Mouse (Mus musculus) olfactory bulb, adult 2 months (tissue): ENCODE data around the gene Nrxn3. TPM values are rescaled to one million over a fixed set of nuclear protein-coding genes. Genes with fewer than 3 reads are reported as not detected.

Source experiments
- H3K27ac ChIP-seq: fragments of 200-500 bp; 2 replicates; pipeline ENCODE4 v1.5.1; 2012; ENCODE audit warnings: low read depth, low read length; ENCODE audit not compliant: insufficient read depth
- H3K4me1 ChIP-seq: fragments of 200-500 bp; 2 replicates; pipeline ENCODE4 v1.6.1; 2012; ENCODE audit warnings: low read length; ENCODE audit not compliant: control insufficient read depth, insufficient read depth
- H3K4me3 ChIP-seq: fragments of 200-500 bp; 2 replicates; pipeline ENCODE4 v1.5.1; 2012; ENCODE audit warnings: mild to moderate bottlenecking, low read depth, low read length, moderate library complexity; ENCODE audit not compliant: insufficient read depth
- CTCF ChIP-seq: fragments of 200-500 bp; IDR thresholded peaks from 2 replicates; pipeline ENCODE4 v1.5.1; 2012; ENCODE audit warnings: low read depth, mild to moderate bottlenecking, low read length, moderate library complexity; ENCODE audit not compliant: insufficient read depth
- POLR2A ChIP-seq: fragments of 200-500 bp; IDR thresholded peaks from 2 replicates; pipeline ENCODE4 v1.6.1; 2012; ENCODE audit warnings: mild to moderate bottlenecking, low read depth, low read length, moderate library complexity; ENCODE audit not compliant: insufficient read depth
- WGBS: fragments of 180-500 bp; shearing (Covaris S2); methylation state at CpG from one replicate; pipeline ENCODE4 v1.1.7; 2018; 5-methylcytosine and 5-hydroxymethylcytosine counted together
- polyA plus RNA-seq: library from polyadenylated mRNA; stranded (reverse); fragments of >200 nt; gene quantifications from 2 replicates; pipeline ENCODE4 v1.2.4, GENCODE M21; 2012; ENCODE audit warnings: low replicate concordance; ENCODE audit not compliant: missing spikeins, insufficient read depth, insufficient read length

The Nrxn3 gene
- polyA plus RNA-seq, result 756 TPM in 1 of 2 replicates, not detected in the other

DNA sequence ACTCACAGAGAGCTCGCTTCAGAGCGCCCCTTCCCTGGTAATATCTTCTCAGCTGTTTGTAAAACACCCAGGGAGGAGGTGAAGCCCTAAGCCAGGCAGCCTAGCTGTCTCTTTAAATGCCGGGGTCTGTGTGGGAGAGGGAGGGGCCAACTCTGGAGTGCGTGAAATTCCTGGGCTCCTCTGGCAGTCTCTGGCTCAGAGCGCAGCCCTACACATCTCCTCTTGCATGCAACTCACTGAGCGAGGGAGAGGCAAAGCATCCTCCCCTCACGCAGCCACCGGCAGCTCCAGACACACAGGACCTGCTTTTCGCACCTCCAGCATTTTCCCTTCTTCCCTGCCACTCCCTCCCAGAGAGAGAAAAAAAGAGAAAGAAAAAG lies at the start of gene Nrxn3:
Gene Nrxn3 (plus strand): TSS at position 186 of the 380 bp plus-strand sequence.
- TF ChIP-seq POLR2A (peak; percentile 93), CTCF (no peak)
- peak within 1 kb of the TSS; percentile 60 for H3K27ac ChIP-seq
- H3K4me1 ChIP-seq, result peaks cover 3% of the 10 kb centered on the region; the same call in 1 of the 2 replicates
- peak within 1 kb of the TSS; percentile 58 for H3K4me3 ChIP-seq
- WGBS, result under 1% methylated on average over 9 of the region's 9 CpGs

DNA sequence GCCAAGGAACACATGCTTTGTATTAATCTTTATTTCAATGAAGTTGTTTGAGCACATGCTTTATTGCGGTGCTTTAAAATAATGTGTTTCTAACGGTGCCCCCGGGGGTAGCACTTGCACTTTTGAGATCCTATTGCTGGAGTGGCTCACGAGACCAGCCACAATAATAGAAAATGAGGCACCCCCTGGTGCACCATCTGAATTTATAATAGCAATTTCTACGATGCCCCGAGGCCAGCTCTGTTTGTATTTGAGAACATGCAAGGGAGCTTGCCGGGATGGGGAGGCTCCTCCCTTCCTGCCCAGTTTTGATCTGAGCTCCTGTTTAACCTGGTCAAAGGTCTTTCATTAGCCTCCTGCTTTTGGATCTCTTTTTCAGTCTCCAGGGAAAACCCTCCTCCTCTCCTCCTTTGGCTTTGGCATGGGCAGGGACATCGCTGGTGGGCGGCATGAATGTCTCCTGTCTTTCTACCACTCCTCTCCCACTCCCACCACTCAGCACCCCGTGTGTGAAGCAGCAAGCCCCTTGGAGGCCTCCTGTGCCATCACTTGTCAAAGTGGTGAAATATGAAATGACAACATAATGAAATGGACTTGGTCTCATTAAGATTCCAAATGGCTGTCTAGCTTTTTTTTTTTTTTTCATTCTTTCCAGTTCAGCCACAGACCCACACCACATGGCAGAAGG lies 18.4 kb upstream of the Nrxn3 start:
- 57% methylated on average over 10 of the region's 10 CpGs for WGBS
- TF ChIP-seq CTCF (no peak), POLR2A (no peak)
- Histone ChIP-seq H3K4me3 (no peak overlapping the region), H3K4me1 (peaks cover 3% of the 10 kb centered on the region), H3K27ac (no peak overlapping the region)

DNA sequence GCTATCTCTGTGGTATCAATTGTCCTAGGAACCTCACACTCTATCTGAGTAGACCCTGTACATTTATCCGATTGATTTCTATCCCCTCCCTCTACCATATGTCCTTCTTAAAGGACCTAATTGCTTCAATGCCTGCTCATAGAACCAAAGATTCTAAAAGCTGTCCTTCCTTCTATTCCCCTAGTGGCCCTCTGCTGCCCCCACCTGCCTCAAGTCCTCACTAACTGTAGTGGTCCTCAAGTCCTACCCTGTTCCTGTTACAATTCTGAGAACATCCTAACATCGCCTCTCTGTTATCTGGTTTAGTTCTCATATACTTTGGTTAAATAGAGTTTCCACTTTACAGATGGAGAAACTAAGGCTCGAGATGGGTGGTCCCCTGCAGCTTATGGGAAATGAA lies 16.7 kb upstream of the Nrxn3 start:
- TF ChIP-seq CTCF (no peak), POLR2A (no peak)
- Histone ChIP-seq H3K27ac (no peak overlapping the region), H3K4me1 (peaks cover 4% of the 10 kb centered on the region), H3K4me3 (no peak overlapping the region)
- WGBS, result 76% methylated on average over 3 of the region's 3 CpGs

GRCm38 (mm10) chr12:88707786-88708185 lies 14.9 kb upstream of the Nrxn3 start:
- H3K4me1 ChIP-seq, result peaks cover 4% of the 10 kb centered on the region
- WGBS, result 65% methylated on average over 3 of the region's 3 CpGs
- H3K4me3 ChIP-seq, result no peak overlapping the region
- peak overlapping the region; percentile 51; the same call in 1 of the 2 replicates for H3K27ac ChIP-seq
- TF ChIP-seq CTCF (no peak), POLR2A (no peak)

GRCm38 (mm10) chr12:88709223-88709622 lies 13.5 kb upstream of the Nrxn3 start:
- TF ChIP-seq CTCF (peak; percentile 36; the same call in 1 of the 2 replicates), POLR2A (no peak)
- H3K4me3 ChIP-seq, result no peak overlapping the region
- H3K27ac ChIP-seq, result no peak overlapping the region
- 13% methylated on average over 11 of the region's 11 CpGs for WGBS
- H3K4me1 ChIP-seq, result peaks cover 6% of the 10 kb centered on the region

- TF ChIP-seq CTCF (no peak), POLR2A (no peak)
- Histone ChIP-seq H3K4me3 (no peak overlapping the region), H3K27ac (no peak overlapping the region), H3K4me1 (peaks cover 6% of the 10 kb centered on the region; the same call in 1 of the 2 replicates)
- WGBS, result 66% methylated on average over 4 of the region's 4 CpGs
These were observed 9.2 kb upstream of the Nrxn3 start for GRCm38 (mm10) chr12:88713456-88713855.

GRCm38 (mm10) chr12:88722031-88722690 lies 515 bp upstream of the Nrxn3 start:
- no peak for TF ChIP-seq CTCF
- TF ChIP-seq POLR2A, result no peak
- Histone ChIP-seq H3K4me1 (no peaks in the 10 kb centered on the region), H3K27ac (no peak overlapping the region), H3K4me3 (peak overlapping the region; percentile 58; the same call in 1 of the 2 replicates)
- 25% methylated on average over 3 of the region's 3 CpGs for WGBS

DNA sequence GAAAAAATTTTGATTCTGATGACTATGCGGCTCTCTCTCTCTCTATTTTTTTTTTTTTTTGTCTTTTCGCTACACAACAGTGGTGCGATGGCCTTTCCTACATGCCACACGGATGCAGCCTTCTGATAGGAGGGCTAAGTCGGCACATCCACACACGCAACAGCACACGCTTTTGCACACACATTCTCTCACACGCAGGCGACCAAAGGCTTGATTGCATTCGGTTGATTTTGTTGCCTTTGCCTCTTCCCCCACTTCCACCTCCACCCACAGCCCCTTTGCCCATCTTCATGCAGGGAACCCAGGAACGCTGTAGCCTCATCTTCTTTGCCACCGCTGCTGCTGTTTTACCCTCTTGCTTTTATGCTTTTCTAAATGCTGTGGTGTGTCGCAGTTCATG lies 3.6 kb downstream of the Nrxn3 start:
- 30% methylated on average over 13 of the region's 13 CpGs for WGBS
- TF ChIP-seq CTCF, result no peak
- TF ChIP-seq POLR2A, result no peak
- peaks cover 6% of the 10 kb centered on the region for H3K4me1 ChIP-seq
- H3K4me3 ChIP-seq, result peak overlapping the region; percentile 57
- peak overlapping the region; percentile 97 for H3K27ac ChIP-seq

- H3K4me3 ChIP-seq, result peak overlapping the region; percentile 57
- 29% methylated on average over 6 of the region's 6 CpGs for WGBS
- peaks cover 10% of the 10 kb centered on the region for H3K4me1 ChIP-seq
- peak overlapping the region; percentile 97 for H3K27ac ChIP-seq
- no peak for TF ChIP-seq CTCF
- TF ChIP-seq POLR2A, result no peak
These were observed 4.1 kb downstream of the Nrxn3 start for GRCm38 (mm10) chr12:88726755-88727154.
